Mouse (Mus musculus): Measurements from ENCODE around the gene Dpep1. TPM values are rescaled to one million over a fixed set of nuclear protein-coding genes. Genes with fewer than 3 reads are reported as not detected.

Gene Dpep1
- polyA plus RNA-seq (2015; fragmentation: Illumina TruSeq; extraction: RNeasy Lipid Tissue Mini Kit (QIAGEN cat#74804); ENCODE audit: insufficient read depth, low replicate concordance) = 0.94 TPM

DNA sequence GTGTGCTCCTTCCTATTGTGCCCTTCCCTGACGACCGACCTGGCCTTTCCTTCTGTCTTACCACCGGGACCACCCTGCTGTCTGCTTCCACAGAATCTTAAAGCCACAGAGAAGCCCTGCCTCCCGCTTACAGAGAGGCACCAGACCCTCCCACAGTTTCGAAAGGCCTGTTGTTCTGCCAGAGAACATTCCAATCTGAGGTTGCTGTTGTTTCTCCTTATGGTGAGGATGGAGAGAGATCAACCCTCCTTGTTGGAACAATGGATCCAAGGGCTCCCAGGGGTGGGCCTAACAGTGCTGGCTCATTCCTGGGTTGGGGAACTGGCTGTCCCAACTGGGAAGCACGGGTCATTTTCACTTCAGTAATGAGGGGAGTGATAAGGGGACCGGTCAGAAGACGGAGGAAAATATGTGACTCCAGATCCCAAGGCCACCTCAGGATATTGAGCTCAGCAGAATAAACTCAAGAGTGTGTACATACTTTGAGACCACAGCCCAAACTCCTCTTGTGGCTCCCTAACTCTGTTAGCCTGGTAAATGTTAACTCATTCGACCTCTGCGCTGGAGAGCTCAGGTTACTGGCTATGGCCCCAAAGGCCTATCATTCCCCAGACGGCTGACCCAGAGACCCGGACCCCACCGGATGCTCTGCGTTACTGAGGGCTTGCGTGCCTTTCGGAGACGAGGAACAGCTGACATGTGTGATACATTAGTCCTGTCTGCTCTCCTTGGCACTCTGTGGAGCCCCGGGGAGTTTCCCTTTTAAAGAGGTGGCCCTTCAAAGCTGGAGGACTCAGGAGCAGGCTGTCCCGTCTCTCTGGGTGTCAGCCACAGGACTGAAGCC, at the start of gene Dpep1:
TSS of gene Dpep1 (plus strand) at position 677 of the 844 bp plus-strand sequence.

DNA sequence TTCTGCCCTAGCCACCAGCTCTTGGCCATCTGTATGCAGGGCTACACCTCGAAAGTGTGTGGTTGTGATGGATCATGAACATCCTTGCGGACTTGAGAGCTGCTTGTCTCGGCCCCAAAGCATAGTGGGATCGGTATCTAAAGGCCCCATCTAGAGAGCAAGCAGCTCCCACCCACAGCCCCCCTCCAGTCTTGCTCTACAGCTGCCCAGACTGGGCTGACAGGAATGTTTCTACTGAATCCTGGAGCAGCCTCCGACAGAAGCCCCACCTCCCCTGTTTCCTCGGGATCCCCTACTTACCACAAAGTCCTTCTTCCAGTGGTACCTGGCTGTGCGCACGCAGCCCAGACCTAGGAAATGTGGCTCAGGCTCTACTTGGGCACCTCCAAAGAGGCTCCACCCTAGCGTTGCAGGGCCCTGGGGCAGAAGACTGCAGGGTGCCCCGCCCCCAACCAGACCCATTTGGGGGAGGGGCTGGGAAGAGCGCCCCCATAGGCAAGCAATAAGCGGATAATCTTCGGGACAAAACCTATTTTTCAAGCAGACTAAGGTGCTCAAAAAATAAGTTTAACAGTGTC, 28.1 kb upstream of the Dpep1 start, which contains the start of gene Sult5a1:
TSS of gene Sult5a1 (minus strand) at position 428 of the 578 bp plus-strand sequence.

DNA sequence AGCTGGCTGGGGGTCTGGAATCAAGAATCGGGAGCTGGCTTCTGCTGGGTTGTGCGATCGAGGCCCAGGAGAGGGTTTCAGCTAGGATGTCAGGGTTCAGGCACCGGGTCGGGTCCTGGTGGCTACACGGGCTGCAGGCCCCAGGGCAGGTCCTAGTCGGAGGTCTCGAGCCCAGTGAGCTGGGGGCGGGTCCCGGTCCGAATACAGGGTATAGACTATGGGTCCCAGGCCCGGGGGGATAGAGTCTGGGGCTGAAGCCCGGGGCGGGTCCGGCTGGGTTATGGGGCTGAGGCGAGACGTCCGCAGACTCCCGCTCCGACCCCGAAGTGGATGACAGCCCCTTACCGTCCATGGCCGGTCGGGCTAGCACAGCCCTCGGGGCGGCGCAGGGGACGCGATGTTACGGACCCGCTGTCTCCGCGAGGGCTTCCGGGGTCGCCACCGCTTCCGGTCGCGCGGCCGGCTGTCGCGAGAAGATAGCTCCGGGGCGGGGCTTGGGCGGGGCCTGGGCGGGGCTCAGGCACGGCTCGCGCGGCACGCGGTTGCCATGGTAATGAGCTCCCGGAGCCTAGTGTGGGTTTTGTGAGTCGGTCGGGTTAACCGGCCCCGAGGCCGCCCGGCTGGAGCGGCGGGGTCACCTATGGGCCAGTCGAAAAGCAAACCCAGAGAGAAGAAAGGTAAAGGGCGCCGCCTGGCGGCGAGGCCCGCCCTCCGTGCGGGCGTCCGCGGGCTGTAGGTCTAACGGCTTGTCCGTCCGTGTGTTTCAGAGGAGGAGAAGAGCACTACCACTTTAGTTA, 26.5 kb downstream of the Dpep1 start, which contains the start of the genes Chmp1a and Spata33:
TSS of gene Chmp1a (minus strand) at position 443 of the 797 bp plus-strand sequence.
TSS of gene Spata33 (plus strand) at position 512 of the 797 bp plus-strand sequence.

DNA sequence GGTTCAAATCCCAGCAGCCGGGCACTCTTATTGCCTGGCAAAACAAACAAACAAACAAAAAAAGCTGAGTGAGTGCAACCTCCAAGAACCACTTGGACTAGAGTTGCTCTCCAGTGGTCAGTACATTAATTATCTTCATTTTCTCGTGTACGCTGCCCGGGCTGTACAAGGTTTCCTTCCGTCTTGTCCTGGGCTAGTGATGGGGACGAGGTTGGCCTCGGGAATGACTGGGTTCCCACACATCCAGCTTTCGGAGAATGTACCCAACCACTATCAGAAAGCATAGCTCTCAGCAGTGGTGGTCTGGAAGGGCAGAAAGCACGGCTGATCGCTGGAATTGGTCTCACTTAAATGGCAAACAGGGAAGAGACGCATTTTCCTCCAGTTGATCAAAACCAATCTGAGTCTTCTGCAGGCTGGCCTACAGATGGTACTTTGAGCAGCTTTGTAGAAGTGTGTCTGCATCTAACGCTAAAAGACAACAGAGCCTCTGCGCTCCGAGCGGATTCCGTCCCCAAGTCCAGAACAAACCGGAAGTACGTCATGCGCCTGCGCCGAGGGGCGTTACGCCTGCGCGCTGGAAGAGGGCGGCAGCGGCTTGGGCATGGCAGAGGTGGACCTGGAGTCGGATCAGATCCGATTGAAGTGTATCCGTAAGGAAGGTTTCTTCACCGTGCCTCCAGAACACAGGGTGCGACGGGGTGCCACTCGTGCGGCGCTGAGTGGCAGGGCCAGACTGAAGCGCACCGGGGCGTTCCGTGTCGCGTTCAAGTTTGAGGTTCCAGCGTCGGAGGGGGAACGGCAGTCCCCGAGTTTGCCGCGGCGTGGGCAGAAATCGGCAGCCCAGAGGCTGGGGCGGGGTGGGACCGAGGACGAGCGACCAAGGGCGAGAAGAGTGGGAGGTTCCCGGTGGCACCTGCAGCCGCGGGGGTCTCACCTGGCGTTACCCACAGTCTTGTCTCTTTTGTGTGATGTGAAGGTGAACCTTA, 38.5 kb downstream of the Dpep1 start, which contains the start of gene Cdk10:
TSS of gene Cdk10 (plus strand) at position 565 of the 989 bp plus-strand sequence.

DNA sequence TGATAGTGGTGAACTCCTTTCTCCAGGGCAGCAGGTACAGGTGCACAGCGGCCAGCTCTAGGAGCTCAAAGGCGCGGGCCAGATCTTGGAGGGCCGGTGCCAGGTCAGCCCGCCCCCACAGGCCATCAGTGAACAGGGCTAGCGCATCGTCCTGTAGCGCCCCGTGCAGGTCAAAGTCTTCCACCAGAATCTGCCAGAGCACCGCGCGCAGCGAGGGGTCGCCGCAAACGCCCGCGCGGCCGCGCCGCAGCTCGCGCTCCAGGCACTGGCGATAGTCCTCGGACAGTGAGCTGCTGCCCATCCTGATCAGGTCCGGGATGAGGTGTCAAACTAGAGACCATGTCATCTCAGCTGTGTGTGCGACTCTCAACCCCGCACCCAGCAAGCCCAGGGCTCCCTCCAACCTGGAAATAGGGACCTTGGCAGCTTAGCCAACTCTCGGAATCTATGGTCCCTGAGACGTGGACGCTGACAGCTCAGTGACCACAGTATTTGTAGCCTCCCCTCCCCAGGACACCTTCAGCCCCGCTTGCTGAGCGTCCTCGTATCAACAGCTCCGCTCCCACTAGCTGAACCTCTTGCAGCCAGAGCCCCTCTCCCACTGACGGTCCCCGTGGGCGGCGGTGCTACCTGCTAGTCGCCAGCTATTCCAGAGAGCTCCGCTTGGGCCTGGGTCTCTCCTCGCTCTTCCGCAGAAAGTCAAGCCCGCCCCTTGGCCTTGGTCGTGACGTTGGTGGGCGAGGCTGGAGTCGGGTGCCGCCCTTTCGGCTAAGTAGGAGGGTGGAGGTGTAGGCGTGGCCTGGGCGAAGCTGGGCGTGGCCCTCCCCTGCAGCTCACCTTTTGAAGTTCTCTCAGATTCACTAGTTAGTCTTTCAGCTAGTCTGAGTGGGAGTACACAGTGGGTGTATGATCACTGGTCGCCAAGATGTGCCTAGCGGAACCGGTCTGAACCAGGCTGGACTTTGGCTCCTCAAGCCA, 49.8 kb downstream of the Dpep1 start, which contains the start of gene Spata2l:
TSS of gene Spata2l (minus strand) at position 714 of the 978 bp plus-strand sequence.

Other genes starting within 250 kb of the Dpep1 start
- gene Ankrd11, start 144.0 kb upstream of the Dpep1 start, polyA plus RNA-seq (2015; fragmentation: Illumina TruSeq; extraction: RNeasy Lipid Tissue Mini Kit (QIAGEN cat#74804); ENCODE audit: insufficient read depth, low replicate concordance) = 95.4 TPM
- gene Spg7, start 123.3 kb upstream of the Dpep1 start, polyA plus RNA-seq (2015; fragmentation: Illumina TruSeq; extraction: RNeasy Lipid Tissue Mini Kit (QIAGEN cat#74804); ENCODE audit: insufficient read depth, low replicate concordance) = 35.7 TPM
- gene Rpl13, start 83.9 kb upstream of the Dpep1 start, polyA plus RNA-seq (2015; fragmentation: Illumina TruSeq; extraction: RNeasy Lipid Tissue Mini Kit (QIAGEN cat#74804); ENCODE audit: insufficient read depth, low replicate concordance) = 1,006 TPM
- 0.61 TPM for gene Cpne7, start 68.9 kb upstream of the Dpep1 start, polyA plus RNA-seq (2015; fragmentation: Illumina TruSeq; extraction: RNeasy Lipid Tissue Mini Kit (QIAGEN cat#74804); ENCODE audit: insufficient read depth, low replicate concordance)
- 0.23 TPM for gene Sult5a1, start 27.9 kb upstream of the Dpep1 start, polyA plus RNA-seq (2015; fragmentation: Illumina TruSeq; extraction: RNeasy Lipid Tissue Mini Kit (QIAGEN cat#74804); ENCODE audit: insufficient read depth, low replicate concordance)
- 61.1 TPM for gene Chmp1a, start 26.5 kb downstream of the Dpep1 start, polyA plus RNA-seq (2015; fragmentation: Illumina TruSeq; extraction: RNeasy Lipid Tissue Mini Kit (QIAGEN cat#74804); ENCODE audit: insufficient read depth, low replicate concordance)
- gene Spata33, start 26.6 kb downstream of the Dpep1 start, polyA plus RNA-seq (2015; fragmentation: Illumina TruSeq; extraction: RNeasy Lipid Tissue Mini Kit (QIAGEN cat#74804); ENCODE audit: insufficient read depth, low replicate concordance) = 0.19 TPM
- gene Cdk10, start 38.6 kb downstream of the Dpep1 start, polyA plus RNA-seq (2015; fragmentation: Illumina TruSeq; extraction: RNeasy Lipid Tissue Mini Kit (QIAGEN cat#74804); ENCODE audit: insufficient read depth, low replicate concordance) = 41.7 TPM
- 2.1 TPM for gene Spata2l, start 50.0 kb downstream of the Dpep1 start, polyA plus RNA-seq (2015; fragmentation: Illumina TruSeq; extraction: RNeasy Lipid Tissue Mini Kit (QIAGEN cat#74804); ENCODE audit: insufficient read depth, low replicate concordance)
- 11.3 TPM for gene Zfp276, start 68.0 kb downstream of the Dpep1 start, polyA plus RNA-seq (2015; fragmentation: Illumina TruSeq; extraction: RNeasy Lipid Tissue Mini Kit (QIAGEN cat#74804); ENCODE audit: insufficient read depth, low replicate concordance)
- gene Vps9d1, start 68.1 kb downstream of the Dpep1 start, polyA plus RNA-seq (2015; fragmentation: Illumina TruSeq; extraction: RNeasy Lipid Tissue Mini Kit (QIAGEN cat#74804); ENCODE audit: insufficient read depth, low replicate concordance) = 13.5 TPM
- 22.2 TPM for gene Fanca, start 132.3 kb downstream of the Dpep1 start, polyA plus RNA-seq (2015; fragmentation: Illumina TruSeq; extraction: RNeasy Lipid Tissue Mini Kit (QIAGEN cat#74804); ENCODE audit: insufficient read depth, low replicate concordance)
- gene Spire2, start 146.5 kb downstream of the Dpep1 start, polyA plus RNA-seq (2015; fragmentation: Illumina TruSeq; extraction: RNeasy Lipid Tissue Mini Kit (QIAGEN cat#74804); ENCODE audit: insufficient read depth, low replicate concordance) = 0.28 TPM
- gene Tcf25, start 187.5 kb downstream of the Dpep1 start, polyA plus RNA-seq (2015; fragmentation: Illumina TruSeq; extraction: RNeasy Lipid Tissue Mini Kit (QIAGEN cat#74804); ENCODE audit: insufficient read depth, low replicate concordance) = 390 TPM
- gene Mc1r, start 220.9 kb downstream of the Dpep1 start, polyA plus RNA-seq (2015; fragmentation: Illumina TruSeq; extraction: RNeasy Lipid Tissue Mini Kit (QIAGEN cat#74804); ENCODE audit: insufficient read depth, low replicate concordance) = not detected
- gene Tubb3, start 225.2 kb downstream of the Dpep1 start, polyA plus RNA-seq (2015; fragmentation: Illumina TruSeq; extraction: RNeasy Lipid Tissue Mini Kit (QIAGEN cat#74804); ENCODE audit: insufficient read depth, low replicate concordance) = 0.48 TPM
- gene Def8, start 237.3 kb downstream of the Dpep1 start, polyA plus RNA-seq (2015; fragmentation: Illumina TruSeq; extraction: RNeasy Lipid Tissue Mini Kit (QIAGEN cat#74804); ENCODE audit: insufficient read depth, low replicate concordance) = 10.7 TPM

All from spleen, adult 10 weeks (tissue).